Mouse (Mus musculus) small intestine, adult 2 months (tissue): ENCODE results near the gene Spock2.

Source experiments
- CTCF ChIP-seq: fragments of 200-500 bp; IDR thresholded peaks from 2 replicates; pipeline ENCODE4 v1.5.1; 2012; ENCODE audit warnings: low read depth, mild to moderate bottlenecking, control low read depth, inconsistent platforms, low read length, moderate library complexity, mixed read lengths; ENCODE audit not compliant: insufficient replicate concordance, insufficient read length; ENCODE audit errors: extremely low read depth
- POLR2A ChIP-seq: fragments of 200-500 bp; IDR thresholded peaks from 2 replicates; pipeline ENCODE4 v1.6.1; 2012; ENCODE audit warnings: low read depth, mild to moderate bottlenecking, control low read depth, inconsistent platforms, low read length, moderate library complexity

DNA sequence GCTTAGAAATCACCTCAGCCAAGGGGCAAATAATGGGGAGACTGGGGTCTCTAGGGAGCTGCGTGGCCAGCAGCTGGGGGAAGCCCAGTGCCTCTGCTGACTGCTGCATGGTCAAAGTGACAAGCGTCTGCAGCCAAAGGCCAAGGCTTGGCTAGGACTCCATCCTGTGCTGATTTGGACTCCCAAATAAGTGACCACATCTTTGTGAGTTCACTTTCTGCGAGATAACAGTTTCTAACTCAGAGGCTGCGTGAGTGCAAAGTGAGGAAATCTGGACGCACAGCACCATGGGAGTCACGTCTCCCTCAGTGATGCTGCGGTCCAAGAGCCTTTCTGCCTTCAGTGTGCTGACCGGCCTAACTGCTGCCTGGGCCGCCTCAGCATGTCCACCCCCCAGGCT is 22.3 kb downstream of the Spock2 start:
- TF ChIP-seq CTCF (no peak), POLR2A (no peak)
